ENCODE assay signal across 27 mouse cellular contexts in genomic region chr5:125479376-125479775, GRCm38 (mm10). TPM values are rescaled to one million over a fixed set of nuclear protein-coding genes. Genes with fewer than 3 reads are reported as not detected.
A peak's percentile ranks its signal among the peaks of the same experiment; 100 is the strongest.
DNase-seq lines count a peak whose midpoint lies in the region; ATAC-seq and TF ChIP-seq lines count a peak whose summit lies in the region.
"Had no signal": no experiment of that assay in that cellular context is flagged by ENCODE, and none has a peak within 500 bp of the region (broad histone marks: within the 10 kb centered on the region; RNA-seq: fewer than 3 reads in every experiment).

No protein-coding gene starts in this region.

- H3K4me3 ChIP-seq in intestine, postnatal 0 days (ENCODE audit: low read depth, low read length), result no peak overlapping the region
- no peak overlapping the region for H3K4me3 ChIP-seq in intestine, embryonic 16.5 days (ENCODE audit: low read length)
- no peak overlapping the region for H3K4me3 ChIP-seq in liver, embryonic 12.5 days
- H3K4me3 ChIP-seq in liver, postnatal 0 days (ENCODE audit: low read depth, low read length), result no peak overlapping the region
- H3K4me3 ChIP-seq: embryonic facial prominence, embryonic 13.5 days; embryonic facial prominence, embryonic 15.5 days; erythroblast, embryonic 14.5 days; forebrain, embryonic 13.5 days; forebrain, embryonic 15.5 days had no signal

- H3K27me3 ChIP-seq in intestine, postnatal 0 days (replicated peaks; ENCODE audit: control insufficient read depth, insufficient read depth, low read length), result no peaks in the 10 kb centered on the region
- no peaks in the 10 kb centered on the region for H3K27me3 ChIP-seq in intestine, embryonic 16.5 days (replicated peaks; ENCODE audit: control insufficient read depth, insufficient read depth, low read length)
- H3K27me3 ChIP-seq in liver, embryonic 12.5 days (replicated peaks), result no peaks in the 10 kb centered on the region
- H3K27me3 ChIP-seq in liver, postnatal 0 days (ENCODE audit: insufficient read depth, low read length), result no peaks in the 10 kb centered on the region
- H3K27me3 ChIP-seq: CH12.LX; embryonic facial prominence, embryonic 13.5 days; embryonic facial prominence, embryonic 15.5 days; forebrain, embryonic 13.5 days; forebrain, embryonic 15.5 days; Patski had no signal

- ATAC-seq in intestine, postnatal 0 days, result no peak
- no peak for ATAC-seq in intestine, embryonic 16.5 days
- no peak for ATAC-seq in liver, embryonic 12.5 days
- no peak for ATAC-seq in liver, postnatal 0 days
- ATAC-seq: activated CD4-positive, CD25-positive, alpha-beta regulatory T cell, adult 4 months; CD4-positive, CD25-positive, alpha-beta regulatory T cell, adult 4 months; forebrain, embryonic 13.5 days; forebrain, embryonic 15.5 days; forebrain, postnatal 0 days; Patski had no signal

- DNase-seq in liver, postnatal 0 days, result no peak
- peak; percentile 33 for DNase-seq in urinary bladder, postnatal 25 days (ENCODE audit: low spot score)
- DNase-seq in urinary bladder, postnatal 4 days (ENCODE audit: low spot score in 2 of 2), result no peak
- DNase-seq: adrenal gland, adult 8-10 months; adrenal gland, postnatal 14 days; adrenal gland, postnatal 36 days; B cell, adult 2 months; cerebellum, adult 11-12 months; cerebellum, adult 2 months; cerebellum, adult 9-10 months; cerebellum, postnatal 10 days; cerebellum, postnatal 36 days; embryo, embryonic 11 days; forebrain, postnatal 0 days had no signal

- H3K4me2 ChIP-seq in intestine, postnatal 0 days (replicated peaks; ENCODE audit: low read depth), result no peak overlapping the region
- H3K4me2 ChIP-seq in intestine, embryonic 16.5 days (ENCODE audit: low read depth, low read length), result no peak overlapping the region
- H3K4me2 ChIP-seq in liver, embryonic 12.5 days, result no peak overlapping the region
- no peak overlapping the region for H3K4me2 ChIP-seq in liver, postnatal 0 days (ENCODE audit: low read depth, low read length)
- H3K4me2 ChIP-seq: embryonic facial prominence, embryonic 13.5 days; embryonic facial prominence, embryonic 15.5 days; forebrain, embryonic 13.5 days; forebrain, embryonic 15.5 days had no signal

- WGBS in intestine, postnatal 0 days, result 77% methylated on average over 3 of the region's 3 CpGs
- WGBS in intestine, embryonic 16.5 days, result 88% methylated on average over 3 of the region's 3 CpGs
- WGBS in liver, embryonic 12.5 days (ENCODE audit: insufficient replicate concordance), result 79% methylated on average over 3 of the region's 3 CpGs
- WGBS in liver, postnatal 0 days (ENCODE audit: insufficient replicate concordance), result 81% methylated on average over 3 of the region's 3 CpGs

- TF ChIP-seq EP300 in liver, postnatal 0 days (IDR thresholded peaks at IDR 0.05; ENCODE audit: low read depth), result no peak

- no peak overlapping the region for H3K27ac ChIP-seq in intestine, postnatal 0 days (ENCODE audit: low read depth, low read length)
- no peak overlapping the region for H3K27ac ChIP-seq in intestine, embryonic 16.5 days (ENCODE audit: low read length)
- 0 out of 2 replicates have a peak overlapping the region, but pooled peaks have one; percentile 10 for H3K27ac ChIP-seq in liver, embryonic 12.5 days
- no peak overlapping the region for H3K27ac ChIP-seq in liver, postnatal 0 days (ENCODE audit: low read depth)
- H3K27ac ChIP-seq: embryonic facial prominence, embryonic 13.5 days; embryonic facial prominence, embryonic 15.5 days; forebrain, embryonic 13.5 days; forebrain, embryonic 15.5 days had no signal

- H3K9me3 ChIP-seq in intestine, postnatal 0 days (ENCODE audit: control insufficient read depth), result no peaks in the 10 kb centered on the region
- no peaks in the 10 kb centered on the region for H3K9me3 ChIP-seq in intestine, embryonic 16.5 days (ENCODE audit: control insufficient read depth, low read length)
- no peaks in the 10 kb centered on the region for H3K9me3 ChIP-seq in liver, embryonic 12.5 days (replicated peaks)
- no peaks in the 10 kb centered on the region for H3K9me3 ChIP-seq in liver, postnatal 0 days (ENCODE audit: low read length)
- H3K9me3 ChIP-seq: embryonic facial prominence, embryonic 13.5 days; embryonic facial prominence, embryonic 15.5 days; forebrain, embryonic 13.5 days; forebrain, embryonic 15.5 days; G1E had no signal

- H3K9ac ChIP-seq in intestine, postnatal 0 days (ENCODE audit: low read depth, low read length), result 0 out of 2 replicates have a peak overlapping the region, but pooled peaks have one; percentile 3
- H3K9ac ChIP-seq in intestine, embryonic 16.5 days (ENCODE audit: low read depth, low read length), result no peak overlapping the region
- no peak overlapping the region for H3K9ac ChIP-seq in liver, embryonic 12.5 days
- H3K9ac ChIP-seq in liver, postnatal 0 days (replicated peaks), result no peak overlapping the region
- H3K9ac ChIP-seq: embryonic facial prominence, embryonic 13.5 days; embryonic facial prominence, embryonic 15.5 days; forebrain, embryonic 13.5 days; forebrain, embryonic 15.5 days; forebrain, postnatal 0 days had no signal

- H3K36me3 ChIP-seq in intestine, postnatal 0 days (ENCODE audit: control insufficient read depth, insufficient read depth), result peaks cover 13% of the 10 kb centered on the region
- peaks cover 9% of the 10 kb centered on the region; the same call in 1 of the 2 replicates for H3K36me3 ChIP-seq in intestine, embryonic 16.5 days (ENCODE audit: control insufficient read depth, insufficient read depth, low read length)
- peaks cover 46% of the 10 kb centered on the region for H3K36me3 ChIP-seq in liver, embryonic 12.5 days
- H3K36me3 ChIP-seq in liver, postnatal 0 days (replicated peaks; ENCODE audit: insufficient read depth, low read length), result peaks cover 10% of the 10 kb centered on the region

- TF ChIP-seq CTCF in intestine, postnatal 0 days (IDR thresholded peaks at IDR 0.05; ENCODE audit: low read depth), result no peak
- TF ChIP-seq CTCF in liver, postnatal 0 days (IDR thresholded peaks at IDR 0.05; ENCODE audit: low read depth), result no peak

- 0 out of 2 replicates have a peak, but pooled peaks cover 7% of the 10 kb centered on the region for H3K4me1 ChIP-seq in intestine, postnatal 0 days (replicated peaks; ENCODE audit: control insufficient read depth, insufficient read depth, low read length)
- peaks cover 36% of the 10 kb centered on the region for H3K4me1 ChIP-seq in intestine, embryonic 16.5 days (ENCODE audit: control insufficient read depth, insufficient read depth, low read length)
- peaks cover 53% of the 10 kb centered on the region for H3K4me1 ChIP-seq in liver, embryonic 12.5 days
- H3K4me1 ChIP-seq in liver, postnatal 0 days (ENCODE audit: insufficient read depth), result peaks cover 36% of the 10 kb centered on the region

RNA-seq across cellular contexts. Expression of gene Aacs, which starts 3.8 kb away (rescaled TPM):
- 13.7 and 14.0 TPM in 2 replicates for polyA plus RNA-seq in intestine, postnatal 0 days (2015; fragmentation: Nextera tagmentation; extraction: Ambion mirVana)
- polyA plus RNA-seq in intestine, embryonic 16.5 days (2015; fragmentation: Nextera tagmentation; extraction: Ambion mirVana), result 81.3 and 83.5 TPM in 2 replicates
- 24.7 and 25.1 TPM in 2 replicates for polyA plus RNA-seq in liver, embryonic 12.5 days (2016; fragmentation: Nextera tagmentation; extraction: Ambion mirVana)
- polyA plus RNA-seq in liver, postnatal 0 days (2015; fragmentation: Nextera tagmentation; extraction: Ambion mirVana), result 3.8 and 4.6 TPM in 2 replicates

RNA-seq across cellular contexts. Expression of gene Bri3bp, which starts 38.0 kb away (rescaled TPM):
- polyA plus RNA-seq in intestine, postnatal 0 days (2015; fragmentation: Nextera tagmentation; extraction: Ambion mirVana), result 35.7 and 42.8 TPM in 2 replicates
- polyA plus RNA-seq in intestine, embryonic 16.5 days (2015; fragmentation: Nextera tagmentation; extraction: Ambion mirVana), result 58.2 and 58.3 TPM in 2 replicates
- 44.0 and 44.1 TPM in 2 replicates for polyA plus RNA-seq in liver, embryonic 12.5 days (2016; fragmentation: Nextera tagmentation; extraction: Ambion mirVana)
- 20.2 and 20.9 TPM in 2 replicates for polyA plus RNA-seq in liver, postnatal 0 days (2015; fragmentation: Nextera tagmentation; extraction: Ambion mirVana)

RNA-seq across cellular contexts. Expression of gene Dhx37, which starts 45.5 kb away (rescaled TPM):
- polyA plus RNA-seq in intestine, postnatal 0 days (2015; fragmentation: Nextera tagmentation; extraction: Ambion mirVana), result 2.5 and 3.2 TPM in 2 replicates
- 8.3 and 10.2 TPM in 2 replicates for polyA plus RNA-seq in intestine, embryonic 16.5 days (2015; fragmentation: Nextera tagmentation; extraction: Ambion mirVana)
- 11.3 and 11.4 TPM in 2 replicates for polyA plus RNA-seq in liver, embryonic 12.5 days (2016; fragmentation: Nextera tagmentation; extraction: Ambion mirVana)
- polyA plus RNA-seq in liver, postnatal 0 days (2015; fragmentation: Nextera tagmentation; extraction: Ambion mirVana), result 3.3 and 3.4 TPM in 2 replicates

RNA-seq across cellular contexts. Expression of gene Tmem132b, which starts 52.2 kb away (rescaled TPM):
- 0.14 and 0.25 TPM in 2 replicates for polyA plus RNA-seq in intestine, postnatal 0 days (2015; fragmentation: Nextera tagmentation; extraction: Ambion mirVana)
- 0.11 and 0.16 TPM in 2 replicates for polyA plus RNA-seq in intestine, embryonic 16.5 days (2015; fragmentation: Nextera tagmentation; extraction: Ambion mirVana)
- polyA plus RNA-seq in liver, embryonic 12.5 days (2016; fragmentation: Nextera tagmentation; extraction: Ambion mirVana), result 0.02 and 0.08 TPM in 2 replicates
- polyA plus RNA-seq in liver, postnatal 0 days (2015; fragmentation: Nextera tagmentation; extraction: Ambion mirVana), result not detected in 2 replicates
- polyA plus RNA-seq: activated CD4-positive, CD25-positive, alpha-beta regulatory T cell, adult 4 months; erythroblast, embryonic 14.5 days; G1E; Patski had no signal
